Mouse (Mus musculus): ENCODE measurements around the gene Ezh1. TPM values are rescaled to one million over a fixed set of nuclear protein-coding genes. Genes with fewer than 3 reads are reported as not detected.
A peak's percentile ranks its signal among the peaks of the same experiment; 100 is the strongest.

Ezh1 gene
- polyA plus RNA-seq, 1 experiment from 2014 or later, result 10.4 TPM

DNA sequence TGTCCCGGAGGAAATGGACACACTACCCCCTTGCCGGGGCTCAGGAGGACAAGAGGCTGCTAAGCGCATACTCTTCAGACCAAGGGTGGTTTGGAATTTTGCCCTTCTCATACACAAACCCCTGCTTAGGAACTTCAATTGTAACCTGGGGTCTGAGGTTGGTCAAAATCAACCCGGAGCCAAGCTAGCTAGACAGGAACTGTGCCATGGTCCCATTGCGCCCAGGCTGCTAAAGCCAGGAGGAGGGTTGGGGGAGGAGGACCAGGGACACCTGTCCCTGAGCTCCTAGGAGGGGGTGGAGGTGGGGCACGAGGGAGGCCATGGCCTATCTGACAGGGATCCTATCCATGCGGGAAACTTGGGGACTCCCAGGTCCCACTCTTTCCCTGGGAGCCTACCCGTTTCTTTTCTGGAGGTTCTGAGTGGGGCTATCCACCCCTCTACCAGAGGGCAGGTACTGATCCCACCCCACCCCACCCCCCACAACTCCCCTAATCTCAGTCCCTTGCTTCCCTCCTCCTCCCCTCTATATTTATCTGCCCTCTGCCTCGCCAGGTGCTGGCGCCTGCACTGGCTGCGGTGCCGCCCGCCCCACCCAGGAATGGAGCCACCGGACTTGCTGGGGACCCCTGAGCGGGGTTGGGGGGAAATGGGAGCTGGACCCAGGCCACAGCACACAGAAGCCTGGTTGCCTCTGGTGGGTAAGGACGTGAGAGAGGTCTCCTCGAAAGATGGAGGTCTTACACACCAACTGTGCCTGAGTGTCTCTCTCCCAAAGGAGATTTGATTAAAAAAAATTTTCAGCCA is 56.8 kb downstream of the Ezh1 start:
- 13% methylated on average over 17 of the region's 17 CpGs for WGBS
- H3K27me3 ChIP-seq (ENCODE audit: control insufficient read depth, insufficient read depth, low read length), result peaks cover 77% of the 10 kb centered on the region
- H3K4me1 ChIP-seq (ENCODE audit: control insufficient read depth, insufficient read depth, low read length), result peaks cover 34% of the 10 kb centered on the region
- peak overlapping the region; percentile 65 for H3K9ac ChIP-seq (ENCODE audit: low read length)
- H3K27ac ChIP-seq (ENCODE audit: low read depth, low read length), result no peak overlapping the region
- DNase-seq (ENCODE audit: low spot score, missing footprints) (peak; percentile 84), ATAC-seq (ENCODE audit: low FRiP score) (no peak)
- H3K4me2 ChIP-seq, result peak overlapping the region; percentile 81
- H3K36me3 ChIP-seq (ENCODE audit: control insufficient read depth, insufficient read depth, low read length), result no peaks in the 10 kb centered on the region
- H3K9me3 ChIP-seq (ENCODE audit: control insufficient read depth, low read length), result no peaks in the 10 kb centered on the region
- peak overlapping the region; percentile 66 for H3K4me3 ChIP-seq (ENCODE audit: low read depth, low read length)

DNA sequence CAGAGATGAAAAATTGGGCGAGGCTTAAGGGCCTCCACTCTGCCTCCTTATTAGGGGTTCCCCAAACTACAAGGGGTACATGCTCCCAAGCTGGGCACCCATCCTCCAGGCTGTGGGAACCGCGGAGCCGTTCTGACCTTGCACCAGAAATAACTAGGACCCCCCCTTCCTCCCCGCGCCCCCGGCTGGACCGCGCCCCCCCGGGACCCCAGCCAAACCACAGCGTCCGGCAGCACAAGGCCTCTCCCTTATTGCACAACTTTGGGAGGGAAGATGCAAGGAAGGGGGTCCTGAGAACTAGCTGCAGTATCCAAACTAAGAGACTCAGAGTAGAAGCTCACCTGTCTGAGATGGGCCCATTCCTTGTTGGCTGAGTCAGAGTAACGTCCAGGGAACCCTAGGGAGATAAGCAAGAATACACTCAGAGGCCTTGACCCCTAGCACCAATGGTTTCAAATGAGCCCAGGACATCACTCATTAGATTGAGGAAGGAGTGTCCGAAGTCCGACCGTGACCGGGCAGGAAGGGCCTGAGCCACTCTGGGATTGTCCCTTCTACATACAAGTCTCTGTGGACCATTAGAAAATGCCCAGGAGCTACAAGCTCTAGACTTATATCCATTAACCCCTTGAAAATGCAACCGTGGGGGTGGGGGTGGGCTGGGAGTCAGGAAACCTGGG is 57.8 kb downstream of the Ezh1 start:
- H3K27me3 ChIP-seq (ENCODE audit: control insufficient read depth, insufficient read depth, low read length), result peaks cover 82% of the 10 kb centered on the region
- H3K9ac ChIP-seq (ENCODE audit: low read length), result no peak overlapping the region
- DNase-seq (ENCODE audit: low spot score, missing footprints) (peak; percentile 78), ATAC-seq (ENCODE audit: low FRiP score) (no peak)
- no peak overlapping the region for H3K27ac ChIP-seq (ENCODE audit: low read depth, low read length)
- H3K36me3 ChIP-seq (ENCODE audit: control insufficient read depth, insufficient read depth, low read length), result no peaks in the 10 kb centered on the region
- peaks cover 29% of the 10 kb centered on the region for H3K4me1 ChIP-seq (ENCODE audit: control insufficient read depth, insufficient read depth, low read length)
- H3K4me3 ChIP-seq (ENCODE audit: low read depth, low read length), result no peak overlapping the region
- WGBS, result 68% methylated on average over 18 of the region's 18 CpGs
- H3K9me3 ChIP-seq (ENCODE audit: control insufficient read depth, low read length), result no peaks in the 10 kb centered on the region
- H3K4me2 ChIP-seq, result no peak overlapping the region

DNA sequence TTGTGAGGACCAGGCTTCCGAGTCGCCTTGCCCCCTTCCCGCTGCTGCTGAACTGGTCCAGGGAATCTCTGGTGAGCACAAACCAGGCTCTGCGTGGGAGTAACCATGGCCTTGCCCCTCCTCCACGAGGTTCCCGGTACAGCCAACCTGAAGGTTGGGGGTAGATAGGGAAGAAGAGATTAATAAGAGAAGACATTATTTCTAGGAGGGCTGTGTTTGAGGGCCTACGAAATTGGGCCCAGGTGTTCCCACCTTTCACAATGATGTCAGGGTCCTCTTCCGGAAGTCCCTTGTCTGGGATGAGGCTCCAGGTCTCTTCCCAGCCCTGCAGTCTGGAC is 58.3 kb downstream of the Ezh1 start:
- DNase-seq (ENCODE audit: low spot score, missing footprints), result peak; percentile 80
- H3K4me2 ChIP-seq, result no peak overlapping the region
- H3K27me3 ChIP-seq (ENCODE audit: control insufficient read depth, insufficient read depth, low read length), result peaks cover 85% of the 10 kb centered on the region
- 52% methylated on average over 8 of the region's 8 CpGs for WGBS
- H3K9ac ChIP-seq (ENCODE audit: low read length), result no peak overlapping the region
- H3K36me3 ChIP-seq (ENCODE audit: control insufficient read depth, insufficient read depth, low read length), result no peaks in the 10 kb centered on the region
- H3K4me3 ChIP-seq (ENCODE audit: low read depth, low read length), result no peak overlapping the region
- no peak overlapping the region for H3K27ac ChIP-seq (ENCODE audit: low read depth, low read length)
- ATAC-seq (ENCODE audit: low FRiP score), result no peak
- H3K4me1 ChIP-seq (ENCODE audit: control insufficient read depth, insufficient read depth, low read length), result peaks cover 28% of the 10 kb centered on the region
- no peaks in the 10 kb centered on the region for H3K9me3 ChIP-seq (ENCODE audit: control insufficient read depth, low read length)

DNA sequence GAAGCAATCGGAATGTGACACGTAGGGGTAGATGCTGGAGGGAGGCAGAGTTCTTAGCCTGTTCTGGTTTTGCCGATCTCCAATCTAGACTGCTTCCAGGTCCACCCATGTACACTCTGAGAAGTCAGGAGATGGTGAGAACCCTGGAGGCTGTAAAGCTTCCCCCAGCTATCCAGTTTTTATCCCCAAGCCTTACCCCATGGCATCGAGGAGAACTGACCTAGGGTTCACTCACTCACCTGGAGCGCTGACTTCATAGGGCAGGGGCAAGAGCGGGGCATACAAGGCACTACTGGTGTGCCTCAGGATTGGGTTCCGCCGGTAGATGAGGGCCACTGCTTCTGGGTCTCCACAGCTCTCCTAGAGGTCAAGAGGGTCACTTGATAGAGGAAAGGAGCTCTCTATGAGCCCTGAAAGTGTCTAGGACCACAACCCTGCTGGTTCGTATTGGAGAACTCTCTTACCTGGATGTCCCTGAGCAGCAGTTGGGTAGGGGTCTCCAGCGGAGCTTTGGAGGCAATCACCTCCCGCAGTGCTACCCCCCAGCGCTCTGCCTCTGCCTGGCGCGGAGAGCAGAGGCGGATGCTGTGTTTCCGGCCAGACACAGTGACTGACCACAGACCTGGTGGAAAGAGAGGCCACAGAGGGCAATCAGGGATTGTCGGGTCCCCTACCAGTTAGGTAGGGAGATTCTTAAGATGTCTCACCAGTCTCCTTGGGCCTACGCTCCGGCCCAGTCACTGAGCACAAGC is 58.9 kb downstream of the Ezh1 start:
- Histone ChIP-seq H3K27me3 (ENCODE audit: control insufficient read depth, insufficient read depth, low read length) (peaks cover 84% of the 10 kb centered on the region), H3K4me1 (ENCODE audit: control insufficient read depth, insufficient read depth, low read length) (peaks cover 25% of the 10 kb centered on the region), H3K4me2 (no peak overlapping the region), H3K9ac (ENCODE audit: low read length) (no peak overlapping the region), H3K4me3 (ENCODE audit: low read depth, low read length) (no peak overlapping the region), H3K36me3 (ENCODE audit: control insufficient read depth, insufficient read depth, low read length) (no peaks in the 10 kb centered on the region), H3K9me3 (ENCODE audit: control insufficient read depth, low read length) (no peaks in the 10 kb centered on the region), H3K27ac (ENCODE audit: low read depth, low read length) (no peak overlapping the region)
- no peak for ATAC-seq (ENCODE audit: low FRiP score)
- 40% methylated on average over 19 of the region's 19 CpGs for WGBS
- DNase-seq (ENCODE audit: low spot score, missing footprints), result peak; percentile 84

DNA sequence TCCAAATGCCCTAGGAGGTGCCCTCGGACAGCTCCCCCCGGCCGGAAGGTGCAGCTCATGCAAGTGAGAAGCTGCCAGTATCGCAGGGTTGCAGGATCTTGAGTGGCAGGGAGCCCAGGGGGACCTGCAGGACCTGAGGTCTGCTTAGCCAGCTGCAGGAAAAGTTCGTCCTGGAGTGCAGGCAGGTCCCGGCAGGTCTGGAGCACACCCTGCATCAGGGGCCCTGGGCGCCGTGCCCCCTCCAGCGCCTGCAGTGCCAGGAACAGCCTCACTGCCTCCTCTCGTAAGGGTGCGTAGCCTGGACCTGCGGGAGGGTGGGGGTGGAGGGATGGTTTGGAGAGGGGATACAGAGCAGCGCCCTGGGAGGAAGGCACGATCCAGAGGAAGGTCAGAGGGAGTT is 59.9 kb downstream of the Ezh1 start:
- Histone ChIP-seq H3K4me1 (ENCODE audit: control insufficient read depth, insufficient read depth, low read length) (peaks cover 18% of the 10 kb centered on the region), H3K9ac (ENCODE audit: low read length) (no peak overlapping the region), H3K4me3 (ENCODE audit: low read depth, low read length) (no peak overlapping the region), H3K4me2 (no peak overlapping the region), H3K9me3 (ENCODE audit: control insufficient read depth, low read length) (no peaks in the 10 kb centered on the region), H3K27me3 (ENCODE audit: control insufficient read depth, insufficient read depth, low read length) (peaks cover 85% of the 10 kb centered on the region), H3K36me3 (ENCODE audit: control insufficient read depth, insufficient read depth, low read length) (no peaks in the 10 kb centered on the region), H3K27ac (ENCODE audit: low read depth, low read length) (no peak overlapping the region)
- peak; percentile 84 for DNase-seq (ENCODE audit: low spot score, missing footprints)
- 45% methylated on average over 14 of the region's 14 CpGs for WGBS
- no peak for ATAC-seq (ENCODE audit: low FRiP score)

DNA sequence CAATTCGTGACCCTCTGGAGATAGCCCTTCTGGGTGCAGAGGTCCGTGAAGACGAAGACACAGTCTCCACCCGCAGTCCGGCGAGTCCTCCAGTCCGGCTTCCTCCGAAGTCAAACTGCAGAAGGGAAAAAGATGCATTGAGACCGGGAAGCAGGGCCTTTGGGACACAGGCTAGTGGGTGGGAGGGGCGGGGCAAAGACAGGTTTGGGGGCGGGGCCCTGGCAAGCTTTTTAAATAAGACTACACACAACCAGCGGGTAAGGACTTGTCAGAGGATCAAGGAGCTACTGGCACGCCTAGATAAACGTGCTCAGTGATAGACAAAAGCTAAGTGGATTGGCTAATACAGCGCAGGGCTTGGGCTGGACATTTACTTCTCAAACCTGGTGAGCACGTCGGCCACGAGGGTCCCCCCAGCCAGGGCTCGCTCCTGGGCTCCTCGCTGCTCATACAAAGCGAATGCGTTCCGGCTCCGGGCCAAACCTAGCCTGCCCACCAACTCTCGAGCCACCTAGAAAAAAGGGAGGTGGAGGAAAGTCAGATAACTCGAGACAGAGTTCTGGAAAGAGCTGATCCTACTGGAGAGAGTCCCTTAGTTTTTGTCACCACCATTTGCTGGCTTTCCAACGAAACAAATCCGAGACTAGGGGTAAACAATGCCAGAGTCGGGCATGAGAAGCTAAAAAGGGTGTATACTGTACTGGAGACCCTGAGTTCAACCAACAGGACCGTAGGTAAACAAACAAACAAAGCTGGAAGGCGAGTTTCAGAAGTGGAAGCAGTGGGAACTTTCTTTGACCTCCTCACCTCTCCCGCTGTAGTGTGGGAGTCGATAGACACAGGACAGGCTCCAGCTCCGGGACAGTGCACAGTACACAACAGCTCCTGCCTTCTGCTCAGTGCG is 61.3 kb downstream of the Ezh1 start:
- DNase-seq (ENCODE audit: low spot score, missing footprints) (peak; percentile 93), ATAC-seq (ENCODE audit: low FRiP score) (no peak)
- Histone ChIP-seq H3K9me3 (ENCODE audit: control insufficient read depth, low read length) (no peaks in the 10 kb centered on the region), H3K36me3 (ENCODE audit: control insufficient read depth, insufficient read depth, low read length) (no peaks in the 10 kb centered on the region), H3K4me3 (ENCODE audit: low read depth, low read length) (peak overlapping the region; percentile 21; the same call in 1 of the 2 replicates), H3K27me3 (ENCODE audit: control insufficient read depth, insufficient read depth, low read length) (peaks cover 78% of the 10 kb centered on the region), H3K27ac (ENCODE audit: low read depth, low read length) (no peak overlapping the region), H3K4me1 (ENCODE audit: control insufficient read depth, insufficient read depth, low read length) (peaks cover 10% of the 10 kb centered on the region), H3K9ac (ENCODE audit: low read length) (no peak overlapping the region), H3K4me2 (no peak overlapping the region)
- WGBS, result 5% methylated on average over 35 of the region's 35 CpGs

DNA sequence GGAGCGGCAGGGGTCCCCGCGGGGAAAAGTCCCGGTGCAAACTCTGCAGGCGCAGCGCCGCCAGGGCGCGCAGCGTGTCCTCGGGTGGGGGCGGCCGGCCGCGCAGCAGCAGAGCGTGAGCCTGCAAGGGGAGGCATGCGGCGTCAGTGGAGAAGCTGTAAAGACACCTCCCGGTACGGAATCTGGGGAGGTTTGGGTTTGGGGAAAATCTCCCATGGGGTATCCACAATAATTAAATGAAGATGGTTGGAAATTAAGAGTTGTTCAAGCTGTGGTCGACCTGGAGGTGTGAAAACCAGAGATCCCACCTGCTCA is 62.0 kb downstream of the Ezh1 start:
- Histone ChIP-seq H3K4me1 (ENCODE audit: control insufficient read depth, insufficient read depth, low read length) (peaks cover 4% of the 10 kb centered on the region), H3K9me3 (ENCODE audit: control insufficient read depth, low read length) (no peaks in the 10 kb centered on the region), H3K36me3 (ENCODE audit: control insufficient read depth, insufficient read depth, low read length) (no peaks in the 10 kb centered on the region), H3K4me2 (peak overlapping the region; percentile 40), H3K27me3 (ENCODE audit: control insufficient read depth, insufficient read depth, low read length) (peaks cover 72% of the 10 kb centered on the region), H3K9ac (ENCODE audit: low read length) (0 out of 2 replicates have a peak overlapping the region, but pooled peaks have one; percentile 24), H3K4me3 (ENCODE audit: low read depth, low read length) (peak overlapping the region; percentile 21), H3K27ac (ENCODE audit: low read depth, low read length) (no peak overlapping the region)
- ATAC-seq (ENCODE audit: low FRiP score) (no peak), DNase-seq (ENCODE audit: low spot score, missing footprints) (peak; percentile 92)
- WGBS, result 2% methylated on average over 21 of the region's 21 CpGs

DNA sequence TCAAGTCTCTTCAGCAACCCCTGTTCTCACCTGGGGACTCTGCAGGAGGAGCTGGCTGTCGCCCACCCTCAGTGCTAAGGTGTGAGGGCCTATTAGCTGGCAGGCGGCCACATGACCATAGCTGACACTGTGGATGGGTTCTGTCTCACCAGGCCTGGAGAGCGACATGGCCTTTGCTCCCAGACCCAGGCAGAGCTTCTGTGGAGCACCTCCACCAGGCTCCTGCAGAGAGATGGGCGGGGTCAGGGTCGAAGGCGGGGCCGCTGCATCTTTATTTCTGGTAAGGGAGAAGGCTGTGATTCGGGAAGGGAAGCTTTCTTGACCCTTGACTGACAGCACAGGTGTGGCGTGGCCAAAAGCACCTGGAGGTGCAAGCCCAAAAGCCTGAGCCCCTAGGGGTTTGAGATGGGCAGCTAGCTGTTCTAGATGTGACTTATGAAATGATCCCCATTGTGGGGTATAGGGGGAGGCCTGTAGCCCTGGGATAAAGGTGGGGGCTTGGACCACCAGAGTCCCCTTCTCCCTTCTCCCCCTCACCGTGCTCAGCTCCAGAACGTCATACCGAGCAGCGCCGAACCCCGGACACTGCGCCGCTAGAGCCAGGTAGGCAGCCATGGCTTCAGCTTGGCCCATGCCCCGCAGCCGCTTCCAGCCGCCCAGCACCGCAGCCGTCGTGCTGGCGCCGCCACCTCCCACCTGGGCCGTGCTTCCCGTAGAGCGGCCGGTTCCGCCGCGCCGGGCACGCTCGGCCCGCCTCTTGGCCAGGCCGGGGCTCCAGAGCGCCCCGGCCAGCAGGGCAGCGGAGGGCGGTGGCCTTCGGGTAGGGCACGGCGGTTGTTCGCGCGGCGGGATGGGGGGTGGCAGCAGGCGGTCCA is 62.5 kb downstream of the Ezh1 start:
- Histone ChIP-seq H3K36me3 (ENCODE audit: control insufficient read depth, insufficient read depth, low read length) (no peaks in the 10 kb centered on the region), H3K9ac (ENCODE audit: low read length) (0 out of 2 replicates have a peak overlapping the region, but pooled peaks have one; percentile 24), H3K9me3 (ENCODE audit: control insufficient read depth, low read length) (no peaks in the 10 kb centered on the region), H3K4me1 (ENCODE audit: control insufficient read depth, insufficient read depth, low read length) (peaks cover 4% of the 10 kb centered on the region), H3K27me3 (ENCODE audit: control insufficient read depth, insufficient read depth, low read length) (peaks cover 66% of the 10 kb centered on the region), H3K4me3 (ENCODE audit: low read depth, low read length) (peak overlapping the region; percentile 21), H3K27ac (ENCODE audit: low read depth, low read length) (no peak overlapping the region), H3K4me2 (peak overlapping the region; percentile 40)
- 7% methylated on average over 42 of the region's 49 CpGs for WGBS
- DNase-seq (ENCODE audit: low spot score, missing footprints) (peak; percentile 88), ATAC-seq (ENCODE audit: low FRiP score) (no peak)

Measured in midbrain, embryonic 11.5 days (tissue).